Mouse (Mus musculus): ENCODE data around the gene Impdh1.

The Impdh1 gene

DNA sequence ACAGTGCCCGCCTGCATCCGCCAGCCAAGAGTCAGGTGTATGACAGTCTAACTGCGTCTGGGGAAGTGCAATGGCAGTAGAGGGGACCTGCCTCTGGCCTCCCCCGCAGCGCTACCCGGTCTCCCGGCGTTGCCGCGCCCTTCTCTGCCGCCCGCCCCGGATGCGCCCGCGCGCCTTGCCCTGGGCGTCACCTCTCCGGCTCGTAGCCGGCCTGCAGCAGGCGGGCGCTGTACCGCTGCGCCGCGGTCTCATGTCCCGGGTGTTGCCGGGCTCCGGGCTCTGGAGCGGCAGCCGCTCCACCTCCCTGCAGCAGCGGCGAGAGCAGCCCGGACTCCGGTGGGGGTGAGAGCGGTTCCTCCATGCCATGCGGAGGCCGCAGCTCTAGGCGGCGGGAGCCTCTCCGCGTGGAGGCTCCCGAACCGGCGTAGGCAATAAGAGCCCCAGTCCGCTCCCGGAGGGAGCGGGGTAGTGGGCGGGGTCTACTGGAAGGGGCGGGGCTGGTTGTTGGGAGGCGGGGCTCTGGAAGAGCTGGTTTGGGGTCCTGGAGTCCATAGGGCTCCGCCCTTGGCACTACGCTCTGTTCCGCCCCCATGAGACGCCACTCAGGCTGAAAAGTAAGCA, at the start of gene Impdh1:
Impdh1 (minus strand) TSS at position 484 of the 621 bp plus-strand sequence.
- POLR2A ChIA-PET: interaction anchor here in 3 of 4 experiments (0.6 to 3.4 kb wide), 57 partner anchors 8 to 736 kb away, joined by 3 to 23 read pairs (median 3); partner anchors contain the start of genes Hilpda (in 3 of the 3), Calu (in 2 of the 3), Prrt4 (in 2 of the 3) and Rbm28 (in 2 of the 3)
- CTCF ChIA-PET: interaction anchor here (0.6 to 2.0 kb wide), 16 partner anchors 10 to 132 kb away, joined by 3 to 21 read pairs (median 4); partner anchors contain the start of genes Calu (in 1 of the 4), Fam71f2 (in 1 of the 4) and Rbm28 (in 1 of the 4)

DNA sequence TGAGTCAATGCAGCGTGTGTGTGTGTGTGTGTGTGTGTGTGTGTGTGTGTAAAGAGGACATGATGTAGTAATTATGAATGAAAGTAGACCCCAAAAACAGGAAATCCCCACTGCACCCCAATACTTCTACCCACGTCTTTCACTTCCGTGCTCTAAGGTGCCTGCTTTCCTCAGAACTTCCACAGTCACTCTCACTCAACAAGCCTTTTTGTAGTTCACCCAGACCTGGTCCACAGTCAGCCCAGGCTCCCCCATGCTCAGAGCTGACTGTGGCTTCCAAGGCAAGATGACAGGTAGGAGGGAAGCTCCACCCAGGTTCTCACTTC, 48.3 kb upstream of the Impdh1 start:
- ChIA-PET CTCF (interaction anchor here in 3 of 4 experiments (0.6 to 1.9 kb wide), 6 partner anchors 11 to 125 kb away, joined by 3 to 8 read pairs (median 6); partner anchors contain the start of gene Fam71f2 (in 1 of the 3)), POLR2A (interaction anchor here in 3 of 4 experiments (0.7 to 2.7 kb wide), 6 partner anchors 8 to 48 kb away, joined by 3 to 10 read pairs (median 4); partner anchors contain the start of genes Hilpda (in 3 of the 3) and Impdh1 (in 1 of the 3))

DNA sequence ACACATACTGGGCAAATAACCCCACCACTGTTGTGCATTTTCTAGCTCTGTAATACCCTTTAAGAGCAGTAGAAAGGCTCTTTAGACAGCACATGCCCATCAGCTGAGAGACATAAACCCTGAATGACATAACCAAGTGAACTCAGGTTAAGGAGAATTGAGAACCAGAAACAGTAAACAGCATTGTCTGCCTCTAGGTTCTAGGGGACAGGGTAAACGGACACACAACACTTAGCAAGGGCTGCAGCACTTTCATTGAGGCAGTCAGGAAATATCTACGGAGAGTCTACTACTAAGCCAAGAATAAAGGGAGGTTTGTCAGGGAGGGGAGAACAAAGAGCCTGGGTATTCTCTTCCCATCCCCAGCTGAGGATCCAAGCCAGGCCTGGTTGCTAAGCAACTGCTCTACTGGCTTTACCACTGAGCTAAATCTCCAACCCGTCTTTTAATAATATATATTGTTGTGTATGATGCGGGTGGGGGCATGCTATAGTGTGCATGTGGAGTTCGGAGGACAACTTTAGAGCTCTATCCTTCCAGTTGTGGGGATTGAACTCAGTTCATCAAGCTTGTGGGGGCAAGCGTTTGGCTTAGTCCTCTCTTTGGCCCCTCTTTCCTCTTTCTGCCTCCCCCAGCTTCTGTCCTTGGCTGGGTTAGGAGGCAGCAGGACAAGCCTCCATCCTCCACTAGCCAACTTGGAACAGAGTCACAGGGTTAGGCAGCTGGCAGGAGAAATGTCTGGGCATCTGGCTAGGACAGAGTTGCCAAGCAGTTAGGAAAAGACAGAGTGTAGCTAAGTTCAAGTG, 47.7 kb upstream of the Impdh1 start:
- ChIA-PET POLR2A (interaction anchor here (0.6 to 2.7 kb wide), 10 partner anchors 9 to 87 kb away, joined by 3 to 10 read pairs (median 3); partner anchors contain the start of genes Hilpda (in 3 of the 4), Calu (in 1 of the 4) and Impdh1 (in 1 of the 4)), CTCF (interaction anchor here in 3 of 4 experiments (0.7 to 1.9 kb wide), 7 partner anchors 10 to 125 kb away, joined by 3 to 8 read pairs (median 5); partner anchors contain the start of gene Fam71f2 (in 1 of the 3))

DNA sequence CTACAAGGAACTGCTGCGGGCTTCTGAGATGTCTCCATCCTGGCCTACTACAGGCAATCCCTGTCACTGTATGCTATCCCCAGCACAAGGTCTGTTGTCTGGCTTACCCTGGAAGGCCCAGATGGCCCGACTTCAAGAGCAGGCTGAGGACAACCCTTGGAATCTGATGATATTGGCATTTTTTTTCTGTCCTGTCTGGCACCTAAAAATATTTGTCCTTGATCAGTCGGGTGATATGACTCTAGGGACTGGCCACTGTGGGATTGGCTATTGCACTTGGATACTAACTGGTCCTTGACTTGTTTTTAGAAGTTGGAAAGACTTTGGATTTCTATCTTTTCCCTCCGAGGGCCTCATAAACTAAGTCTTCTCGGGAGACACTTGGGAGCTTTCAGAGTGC, 45.7 kb upstream of the Impdh1 start:
- POLR2A ChIA-PET: interaction anchor here in 2 of 4 experiments (0.7 to 1.0 kb wide), 2 partner anchors 10 to 11 kb away, joined by 4 to 5 read pairs; partner anchors contain the start of gene Hilpda (in 2 of the 2)
- CTCF ChIA-PET: interaction anchor here in 1 of 4 experiments (1.1 kb wide), 1 partner anchor 21 kb away, joined by 3 read pairs; no protein-coding TSS in a partner anchor

DNA sequence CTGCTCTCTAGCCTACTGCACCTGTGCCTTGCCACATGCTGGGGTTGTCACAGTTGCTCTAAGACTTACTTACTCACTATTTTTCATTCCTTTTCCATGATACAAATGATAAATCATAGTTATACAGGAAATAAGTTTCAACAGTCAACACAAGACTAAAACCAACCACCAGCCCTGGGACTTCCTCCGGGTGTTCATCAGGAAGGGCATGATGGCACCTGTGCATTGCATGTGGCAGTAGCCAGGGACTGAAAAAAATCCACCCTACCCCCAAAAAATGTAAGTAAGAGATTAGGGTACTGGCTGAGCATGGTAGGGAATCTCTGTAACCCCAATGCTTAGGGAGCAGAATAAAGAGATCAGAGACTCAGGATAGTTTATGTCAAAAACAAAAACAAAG, 43.3 kb upstream of the Impdh1 start:
- ChIA-PET POLR2A (interaction anchor here in 1 of 4 experiments (1.1 to 1.4 kb wide), 2 partner anchors 13 kb away, joined by 3 to 5 read pairs; partner anchors contain the start of gene Hilpda), CTCF (interaction anchor here in 1 of 4 experiments (1.3 kb wide), 1 partner anchor 19 kb away, joined by 3 read pairs; no protein-coding TSS in a partner anchor)

DNA sequence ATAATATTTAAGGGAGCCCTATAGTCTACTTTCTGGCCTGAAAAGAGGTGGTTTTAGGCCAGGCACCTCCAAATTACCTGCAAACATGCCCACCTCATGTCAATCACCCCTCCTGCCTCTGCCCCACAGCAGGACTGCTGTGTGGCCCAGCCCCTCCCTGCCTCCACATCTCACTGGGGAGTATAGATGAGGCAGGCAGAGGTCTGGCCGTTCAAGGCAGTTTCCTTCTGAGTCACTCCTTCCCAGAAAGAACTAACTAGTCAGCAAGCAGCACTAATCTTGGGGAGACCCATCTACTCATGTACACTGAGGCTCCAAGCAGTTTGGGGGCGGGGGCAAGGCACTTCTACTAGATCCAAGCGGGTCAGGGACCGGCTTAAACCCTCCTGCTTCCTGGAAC, 30.9 kb upstream of the Impdh1 start:
- ChIA-PET POLR2A (interaction anchor here in 1 of 4 experiments (1.4 kb wide), 1 partner anchor 8 kb away, joined by 3 read pairs; no protein-coding TSS in a partner anchor), CTCF (no interaction called here)

DNA sequence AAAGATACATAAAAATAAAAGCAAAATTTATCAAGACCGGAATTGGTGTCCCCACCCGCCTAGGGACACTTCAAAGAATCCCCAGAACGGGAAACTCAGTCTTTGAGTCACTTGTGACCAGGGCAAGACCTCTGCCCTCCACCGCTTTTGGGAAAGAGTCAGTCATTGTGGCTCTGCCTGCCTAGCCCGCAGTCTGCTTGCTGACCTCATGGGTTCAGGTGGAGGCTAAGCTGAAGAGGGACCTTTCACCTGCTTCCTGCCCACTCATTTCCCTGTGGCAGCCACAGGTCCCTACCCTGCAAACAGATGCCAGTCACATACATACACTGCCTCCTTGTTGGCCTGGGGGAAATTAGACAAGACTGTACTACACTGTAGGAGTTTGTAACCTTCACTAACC, 30.4 kb upstream of the Impdh1 start:
- ChIA-PET POLR2A (interaction anchor here in 2 of 4 experiments (1.0 to 1.4 kb wide), 3 partner anchors 9 to 30 kb away, joined by 3 to 4 read pairs (median 3); partner anchors contain the start of gene Impdh1 (in 1 of the 2)), CTCF (no interaction called here)

DNA sequence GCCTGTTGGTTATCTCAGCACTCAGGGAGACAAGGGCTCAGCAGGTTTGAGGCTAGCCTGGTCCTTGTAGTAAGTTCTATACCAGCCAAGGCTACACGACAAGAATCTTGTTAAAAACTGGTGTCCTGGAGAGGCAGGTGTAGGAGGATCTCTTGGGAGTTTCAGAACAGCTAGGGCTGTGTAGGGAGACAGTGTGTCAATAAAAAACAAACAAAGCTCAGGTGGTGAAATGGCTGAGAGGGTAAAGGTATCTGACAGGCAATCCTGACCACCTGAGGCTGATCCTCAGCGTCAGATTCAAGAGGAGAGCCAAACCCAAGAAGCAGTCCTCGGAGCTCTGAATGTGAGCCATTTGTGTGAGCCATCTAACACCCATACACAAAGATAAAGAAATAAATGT, 30.0 kb upstream of the Impdh1 start:
- ChIA-PET POLR2A (interaction anchor here in 2 of 4 experiments (1.0 to 1.4 kb wide), 3 partner anchors 9 to 30 kb away, joined by 3 to 4 read pairs (median 3); partner anchors contain the start of gene Impdh1 (in 1 of the 2)), CTCF (interaction anchor here in 1 of 4 experiments (1.1 kb wide), 1 partner anchor 33 kb away, joined by 3 read pairs; the partner anchor contains the start of gene Fam71f2)

DNA sequence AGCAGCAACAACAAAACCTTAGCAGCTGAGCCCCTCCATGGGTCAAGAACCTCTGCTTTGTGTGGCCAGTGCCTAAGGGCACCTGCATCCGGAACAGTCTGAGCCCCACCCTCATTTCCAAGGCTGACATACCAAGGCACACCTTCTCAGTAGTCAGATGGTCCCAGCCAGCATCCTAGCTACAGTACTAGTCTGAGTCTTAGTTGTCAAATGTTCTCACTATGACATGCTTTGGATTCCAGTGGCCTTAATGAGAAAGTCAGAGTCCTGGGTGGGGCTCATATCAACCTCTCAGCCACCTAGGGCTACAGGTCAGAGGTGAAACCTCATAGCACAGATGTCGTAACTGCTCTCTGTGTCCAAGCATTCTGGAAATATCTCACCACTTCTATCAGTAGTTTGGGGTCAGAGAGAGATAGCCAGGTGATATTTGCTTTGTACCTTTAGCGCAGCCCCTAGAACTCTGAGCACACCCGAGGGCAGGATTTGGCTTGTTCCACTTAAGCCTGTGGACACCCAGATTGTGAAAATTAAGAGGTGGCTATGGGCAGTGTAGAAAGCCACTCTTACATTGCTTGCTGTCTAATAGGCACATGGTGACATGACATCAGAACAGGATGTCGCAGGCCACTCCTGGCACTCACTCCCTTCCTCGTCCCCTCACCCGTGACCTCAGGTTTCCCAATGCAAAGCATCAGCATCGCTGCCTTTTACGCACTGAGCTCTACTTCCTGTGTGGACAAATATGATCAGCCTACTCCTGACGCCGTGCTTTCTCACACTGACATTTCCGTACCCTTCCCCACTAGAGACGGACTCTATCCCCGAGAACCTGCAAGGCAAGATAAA, 29.3 kb upstream of the Impdh1 start:
- ChIA-PET POLR2A (interaction anchor here in 3 of 4 experiments (0.7 to 1.4 kb wide), 5 partner anchors 10 to 219 kb away, joined by 3 to 4 read pairs (median 3); partner anchors contain the start of gene Impdh1 (in 1 of the 3)), CTCF (interaction anchor here in 3 of 4 experiments (0.5 to 1.1 kb wide), 4 partner anchors 8 to 758 kb away, joined by 3 read pairs; partner anchors contain the start of gene Fam71f2 (in 1 of the 3))

DNA sequence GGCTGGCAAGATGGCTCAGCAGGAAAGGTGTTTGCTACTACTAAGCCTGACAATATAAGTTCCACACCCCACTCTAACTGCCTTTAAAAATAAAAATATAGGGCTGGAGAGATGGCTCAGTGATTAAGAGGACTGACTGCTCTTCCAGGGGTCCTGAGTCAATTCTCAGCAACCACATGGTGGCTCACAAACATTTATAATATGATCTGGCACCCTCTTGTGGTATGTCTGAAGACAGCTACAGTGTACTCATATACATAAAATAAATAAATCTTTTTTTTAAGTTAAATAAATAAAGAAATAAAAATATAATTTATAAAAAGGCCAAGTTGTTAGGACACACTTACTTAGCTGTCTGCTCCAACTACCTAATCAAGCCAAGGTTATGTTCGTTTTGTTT, 26.1 kb upstream of the Impdh1 start:
- ChIA-PET POLR2A (interaction anchor here in 2 of 4 experiments (1.1 to 3.7 kb wide), 5 partner anchors 26 to 106 kb away, joined by 3 to 22 read pairs (median 7); partner anchors contain the start of genes Impdh1 (in 2 of the 2) and Calu (in 1 of the 2)), CTCF (interaction anchor here in 3 of 4 experiments (0.7 to 4.5 kb wide), 9 partner anchors 8 to 78 kb away, joined by 3 to 39 read pairs (median 4); partner anchors contain the start of genes Fam71f2 (in 3 of the 3) and Rbm28 (in 1 of the 3))

DNA sequence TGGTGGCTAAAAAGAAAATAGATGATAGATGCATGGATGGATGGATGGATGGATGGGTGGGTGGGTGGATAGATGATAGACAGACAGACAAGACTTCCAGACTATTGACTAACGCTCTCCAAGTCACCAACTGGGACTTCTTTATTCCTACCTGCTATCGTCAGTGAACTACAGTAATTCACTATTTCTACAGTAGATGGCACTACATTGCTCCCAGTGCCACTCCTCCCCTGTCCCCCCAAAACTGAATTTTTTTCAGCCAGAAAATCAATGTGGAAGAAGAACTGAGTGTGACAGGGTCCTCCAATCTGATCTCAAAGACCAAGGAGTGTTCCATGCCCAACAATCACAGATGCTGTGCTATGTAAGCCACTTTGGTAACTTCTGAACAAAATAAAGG, 25.5 kb upstream of the Impdh1 start:
- CTCF ChIA-PET: interaction anchor here (0.6 to 4.5 kb wide), 21 partner anchors 11 to 516 kb away, joined by 3 to 39 read pairs (median 7); partner anchors contain the start of genes Fam71f2 (in 2 of the 4), Hilpda (in 1 of the 4), Impdh1 (in 1 of the 4) and Rbm28 (in 1 of the 4)
- POLR2A ChIA-PET: interaction anchor here in 2 of 4 experiments (0.6 to 3.7 kb wide), 15 partner anchors 11 to 191 kb away, joined by 3 to 22 read pairs (median 6); partner anchors contain the start of genes Hilpda (in 2 of the 2), Impdh1 (in 2 of the 2), Rbm28 (in 2 of the 2) and Calu (in 1 of the 2)

DNA sequence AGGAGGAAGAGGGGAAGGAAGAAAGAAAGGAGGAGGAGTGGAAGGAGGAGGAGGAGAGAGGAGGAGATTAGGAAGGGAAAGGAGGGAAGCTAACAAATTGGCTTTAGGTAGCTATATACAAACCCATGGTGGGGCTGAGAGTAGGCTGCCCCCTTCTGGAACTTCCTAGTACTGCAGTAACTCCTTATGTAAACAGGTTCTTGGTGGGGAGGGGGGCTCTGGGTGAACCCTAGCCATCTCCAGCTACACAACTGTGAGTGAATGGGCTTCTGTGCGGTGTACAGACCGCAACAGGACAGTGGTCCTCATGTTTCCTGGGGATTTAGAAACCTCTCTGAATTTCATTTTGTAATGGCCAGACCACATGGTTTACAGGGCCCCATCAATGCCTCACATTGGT, 24.6 kb upstream of the Impdh1 start:
- CTCF ChIA-PET: interaction anchor here (0.5 to 4.5 kb wide), 101 partner anchors 8 to 567 kb away, joined by 3 to 39 read pairs (median 4); partner anchors contain the start of genes Impdh1 (in 3 of the 4), Rbm28 (in 3 of the 4), Fam71f2 (in 2 of the 4) and Hilpda (in 2 of the 4)
- POLR2A ChIA-PET: interaction anchor here (0.5 to 3.7 kb wide), 27 partner anchors 10 to 355 kb away, joined by 3 to 22 read pairs (median 4); partner anchors contain the start of genes Impdh1 (in 3 of the 4), Hilpda (in 2 of the 4), Rbm28 (in 2 of the 4) and Calu (in 1 of the 4)

DNA sequence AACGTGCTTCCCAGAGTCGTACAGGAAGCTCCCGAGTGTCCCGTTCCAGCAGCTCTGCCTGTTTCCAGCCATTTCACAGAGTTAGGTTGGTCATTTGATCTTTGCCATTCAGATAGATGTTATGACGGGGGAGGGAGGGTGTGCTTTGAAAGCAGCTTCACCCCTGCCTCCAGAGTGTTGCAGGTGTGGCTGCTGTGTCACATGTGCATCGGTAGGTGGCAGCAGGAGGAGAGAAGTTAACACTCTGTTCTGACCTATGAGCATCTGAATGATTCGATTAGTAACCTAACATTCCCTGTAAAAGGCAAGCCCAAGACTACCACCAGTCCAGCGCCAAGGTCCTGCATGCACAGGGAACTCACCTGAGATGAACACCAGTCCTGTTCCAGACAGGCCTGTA, 18.1 kb upstream of the Impdh1 start:
- ChIA-PET CTCF (interaction anchor here in 3 of 4 experiments (0.5 to 1.0 kb wide), 5 partner anchors 8 to 1023 kb away, joined by 3 to 4 read pairs (median 3); partner anchors contain the start of gene Impdh1 (in 1 of the 3)), POLR2A (interaction anchor here in 2 of 4 experiments (1.0 to 2.1 kb wide), 3 partner anchors 17 to 45 kb away, joined by 3 to 7 read pairs (median 3); partner anchors contain the start of gene Impdh1 (in 2 of the 2))

DNA sequence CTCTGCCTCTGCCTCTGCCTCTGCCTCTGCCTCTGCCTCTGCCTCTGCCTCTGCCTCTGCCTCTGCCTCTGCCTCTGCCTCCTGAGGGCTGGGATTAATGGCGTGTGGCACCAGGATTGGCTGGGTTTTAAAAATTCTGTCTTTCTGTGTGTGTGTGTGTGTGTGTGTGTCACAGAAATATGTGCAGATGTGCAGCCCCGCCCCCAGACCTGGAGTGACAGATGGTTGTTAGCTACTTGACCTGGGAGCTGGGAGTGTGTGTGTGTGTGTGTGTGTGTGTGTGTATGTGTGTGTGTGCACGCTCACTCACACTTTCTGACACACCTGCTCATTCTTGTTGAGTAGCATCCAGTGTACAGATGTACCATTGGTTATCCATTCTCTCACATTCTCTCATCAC, 17.5 kb upstream of the Impdh1 start:
- ChIA-PET CTCF (interaction anchor here in 2 of 4 experiments (0.5 to 1.0 kb wide), 5 partner anchors 17 to 1024 kb away, joined by 3 to 4 read pairs (median 3); partner anchors contain the start of gene Impdh1 (in 1 of the 2)), POLR2A (interaction anchor here in 2 of 4 experiments (1.0 to 2.1 kb wide), 3 partner anchors 17 to 45 kb away, joined by 3 to 7 read pairs (median 3); partner anchors contain the start of gene Impdh1 (in 2 of the 2))

DNA sequence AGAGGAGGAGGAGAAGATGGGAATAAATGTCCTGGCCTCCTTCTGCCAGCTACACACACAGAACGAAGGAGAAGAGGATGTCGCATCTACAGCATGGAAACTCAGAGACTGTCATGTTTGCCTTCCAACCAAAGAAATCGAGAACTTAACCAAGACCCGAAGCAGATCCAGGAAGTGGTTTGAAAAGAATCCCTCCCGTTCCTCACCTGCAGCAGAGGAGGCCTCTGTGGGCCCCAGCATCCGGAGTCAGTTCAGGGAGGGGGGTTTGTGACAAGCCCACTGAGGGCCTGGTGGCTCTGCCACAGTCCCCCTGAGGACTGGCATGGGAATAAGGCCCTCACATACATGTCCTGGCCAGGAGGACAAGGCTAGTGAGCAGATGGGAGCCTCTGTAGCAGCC, 16.2 kb upstream of the Impdh1 start:
- ChIA-PET CTCF (interaction anchor here in 1 of 4 experiments (2.5 kb wide), 1 partner anchor 9 kb away, joined by 15 read pairs; no protein-coding TSS in a partner anchor), POLR2A (no interaction called here)

DNA sequence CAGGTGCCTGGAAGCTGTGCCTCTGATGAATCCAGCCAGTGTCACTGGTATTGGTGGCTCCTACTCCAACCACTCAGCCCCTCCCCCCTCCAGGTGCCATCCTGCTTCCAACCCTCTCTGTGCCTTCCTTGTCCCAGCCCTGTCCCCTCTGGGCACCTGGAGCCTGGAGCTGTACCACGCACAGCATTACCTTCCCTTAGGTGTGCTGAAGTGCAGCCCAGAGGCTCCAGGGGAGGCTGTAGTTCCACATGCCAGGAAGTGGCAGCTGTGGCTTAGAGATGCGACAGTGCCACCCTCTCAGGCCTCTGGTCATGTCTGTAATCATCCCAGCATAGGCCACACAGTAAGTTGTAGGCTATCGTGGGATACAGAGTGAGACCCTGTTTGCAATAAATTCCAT, 15.6 kb upstream of the Impdh1 start:
- CTCF ChIA-PET: interaction anchor here in 2 of 4 experiments (0.6 to 2.5 kb wide), 3 partner anchors 9 to 203 kb away, joined by 3 to 15 read pairs (median 4); no protein-coding TSS in a partner anchor

More for the DNA sequence above, 15.6 kb upstream of the Impdh1 start:
- POLR2A ChIA-PET: no interaction called here

All from embryonic stem cell, embryonic (primary cell).